Mouse (Mus musculus): ENCODE data around the gene Tsr3. TPM values are rescaled to one million over a fixed set of nuclear protein-coding genes. Genes with fewer than 3 reads are reported as not detected.
A peak's percentile ranks its signal among the peaks of the same experiment; 100 is the strongest.

Tsr3 gene
- total and polyA plus RNA-seq, 2 experiments, result 16.7 to 19.3 TPM

DNA sequence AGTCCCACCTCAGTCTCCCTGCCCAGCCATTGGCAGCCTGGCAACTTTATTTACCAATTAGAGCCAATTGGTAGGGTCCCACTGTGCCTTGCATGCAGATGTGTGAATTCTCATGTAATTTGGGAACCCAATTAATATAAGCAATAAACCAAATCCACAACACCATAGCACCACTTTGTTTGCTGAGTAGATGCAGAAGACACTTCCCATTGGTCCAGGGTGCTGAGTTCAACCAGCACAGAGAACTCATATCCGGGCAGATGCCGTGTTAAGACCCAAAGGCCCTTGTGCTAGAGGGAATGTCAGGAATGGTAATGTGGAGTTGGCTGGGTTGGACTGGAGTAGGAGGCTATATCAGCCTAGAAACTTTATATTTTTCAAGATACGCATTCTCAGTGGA is 35.9 kb downstream of the Tsr3 start:
- TF ChIP-seq CTCF (IDR thresholded peaks at IDR 0.05; ENCODE audit: low read depth, low read length) (no peak), POLR2A (IDR thresholded peaks at IDR 0.05; ENCODE audit: extremely low read depth, insufficient read depth, low read length) (no peak)
- Histone ChIP-seq H3K9ac (ENCODE audit: low read depth, low read length) (no peak overlapping the region), H3K4me3 (ENCODE audit: insufficient read depth, low read depth, low read length) (no peak overlapping the region), H3K27me3 (ENCODE audit: control insufficient read depth, insufficient read depth, low read length) (no peaks in the 10 kb centered on the region), H3K4me1 (ENCODE audit: control insufficient read depth, insufficient read depth, low read length) (peaks cover 28% of the 10 kb centered on the region), H3K79me2 (ENCODE audit: control insufficient read depth, insufficient read depth, low read length) (peaks cover 21% of the 10 kb centered on the region), H3K36me3 (ENCODE audit: control insufficient read depth, insufficient read depth, low read length) (no peaks in the 10 kb centered on the region), H3K27ac (replicated peaks; ENCODE audit: insufficient read depth, low read depth, low read length) (peak overlapping the region; percentile 69)
- DNase-seq (ENCODE audit: extremely low read depth, low read depth, low spot score), result no peak
- WGBS, result 100% methylated on average over 3 of the region's 3 CpGs

DNA sequence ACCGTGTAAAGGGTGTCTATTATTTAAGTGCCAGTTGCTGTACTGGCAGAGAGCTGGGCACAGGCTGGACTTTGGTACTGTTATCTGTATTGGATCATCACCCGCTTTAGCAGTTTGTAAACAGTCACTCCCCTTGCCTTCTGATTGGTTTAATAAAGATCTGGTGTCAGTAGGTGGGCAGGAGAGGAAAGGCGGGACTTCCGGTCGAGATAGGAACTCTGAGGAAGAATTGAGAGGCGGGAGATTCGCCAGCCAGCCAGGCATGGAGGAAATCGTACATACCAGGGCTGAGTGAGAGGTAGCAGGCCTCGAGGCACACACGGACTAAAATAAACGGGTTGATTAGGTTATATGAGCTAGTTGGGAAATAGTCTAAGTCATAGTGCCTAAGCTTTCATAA is 42.2 kb downstream of the Tsr3 start:
- H3K27ac ChIP-seq (replicated peaks; ENCODE audit: insufficient read depth, low read depth, low read length), result peak overlapping the region; percentile 93
- peak overlapping the region; percentile 62 for H3K9ac ChIP-seq (ENCODE audit: low read depth, low read length)
- TF ChIP-seq CTCF (IDR thresholded peaks at IDR 0.05; ENCODE audit: low read depth, low read length) (no peak), POLR2A (IDR thresholded peaks at IDR 0.05; ENCODE audit: extremely low read depth, insufficient read depth, low read length) (0 out of 2 replicates have a peak, but pooled peaks have one; percentile 29)
- DNase-seq (ENCODE audit: extremely low read depth, low read depth, low spot score), result peak; percentile 99
- H3K4me3 ChIP-seq (ENCODE audit: insufficient read depth, low read depth, low read length), result peak overlapping the region; percentile 26; the same call in 1 of the 2 replicates
- WGBS, result 7% methylated on average over 11 of the region's 11 CpGs
- no peaks in the 10 kb centered on the region for H3K27me3 ChIP-seq (ENCODE audit: control insufficient read depth, insufficient read depth, low read length)
- peaks cover 4% of the 10 kb centered on the region; the same call in 1 of the 2 replicates for H3K4me1 ChIP-seq (ENCODE audit: control insufficient read depth, insufficient read depth, low read length)
- H3K36me3 ChIP-seq (ENCODE audit: control insufficient read depth, insufficient read depth, low read length), result no peaks in the 10 kb centered on the region
- H3K79me2 ChIP-seq (ENCODE audit: control insufficient read depth, insufficient read depth, low read length), result no peaks in the 10 kb centered on the region

DNA sequence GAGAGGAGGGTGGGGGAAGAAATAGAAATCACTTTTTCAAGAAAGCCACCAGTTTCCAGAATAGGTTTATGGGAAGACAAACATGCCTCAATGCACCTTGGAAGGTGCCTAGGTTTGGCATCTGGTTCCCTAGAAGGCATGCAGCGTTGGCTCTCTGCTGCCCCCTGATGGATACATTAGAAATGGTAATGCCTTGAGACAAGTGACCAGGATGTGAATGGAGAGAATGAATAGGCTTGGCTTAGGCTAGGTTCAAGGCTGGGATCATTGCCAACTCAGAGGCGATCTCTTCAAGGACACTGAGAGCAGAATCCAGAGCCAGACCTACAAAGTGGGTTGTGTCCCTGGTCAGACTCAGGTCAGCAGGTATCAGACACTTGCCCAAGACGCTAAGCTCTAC is 45.1 kb downstream of the Tsr3 start:
- Histone ChIP-seq H3K36me3 (ENCODE audit: control insufficient read depth, insufficient read depth, low read length) (no peaks in the 10 kb centered on the region), H3K27ac (replicated peaks; ENCODE audit: insufficient read depth, low read depth, low read length) (no peak overlapping the region), H3K4me1 (ENCODE audit: control insufficient read depth, insufficient read depth, low read length) (peaks cover 4% of the 10 kb centered on the region; the same call in 1 of the 2 replicates), H3K4me3 (ENCODE audit: insufficient read depth, low read depth, low read length) (no peak overlapping the region), H3K9ac (ENCODE audit: low read depth, low read length) (no peak overlapping the region), H3K79me2 (ENCODE audit: control insufficient read depth, insufficient read depth, low read length) (no peaks in the 10 kb centered on the region), H3K27me3 (ENCODE audit: control insufficient read depth, insufficient read depth, low read length) (no peaks in the 10 kb centered on the region)
- 26% methylated on average over 3 of the region's 3 CpGs for WGBS
- TF ChIP-seq POLR2A (IDR thresholded peaks at IDR 0.05; ENCODE audit: extremely low read depth, insufficient read depth, low read length) (no peak), CTCF (IDR thresholded peaks at IDR 0.05; ENCODE audit: low read depth, low read length) (peak; percentile 85)
- DNase-seq (ENCODE audit: extremely low read depth, low read depth, low spot score), result peak; percentile 67

DNA sequence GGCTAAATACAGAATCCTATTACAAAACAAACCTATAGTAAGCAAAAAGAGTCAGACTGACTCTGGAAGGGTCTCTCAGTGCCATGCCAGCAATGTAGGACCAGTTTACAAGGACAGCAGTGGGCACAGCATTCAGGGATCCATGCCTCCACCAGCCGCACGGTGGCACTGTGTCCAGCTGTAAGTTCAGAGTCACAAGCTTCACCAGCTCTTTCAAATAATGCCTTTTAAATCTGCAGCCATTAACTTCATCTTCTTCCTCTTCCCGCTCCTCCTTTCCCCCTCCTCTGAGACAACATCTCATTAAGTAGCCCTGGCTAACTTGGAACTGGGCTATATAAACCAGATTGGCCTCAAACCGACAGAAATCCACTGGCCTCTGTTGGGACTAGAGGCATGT is 48.9 kb downstream of the Tsr3 start:
- no peak overlapping the region for H3K9ac ChIP-seq (ENCODE audit: low read depth, low read length)
- WGBS, result 33% methylated on average over 4 of the region's 4 CpGs
- no peaks in the 10 kb centered on the region for H3K36me3 ChIP-seq (ENCODE audit: control insufficient read depth, insufficient read depth, low read length)
- H3K4me3 ChIP-seq (ENCODE audit: insufficient read depth, low read depth, low read length), result no peak overlapping the region
- H3K4me1 ChIP-seq (ENCODE audit: control insufficient read depth, insufficient read depth, low read length), result no peaks in the 10 kb centered on the region
- no peaks in the 10 kb centered on the region for H3K27me3 ChIP-seq (ENCODE audit: control insufficient read depth, insufficient read depth, low read length)
- no peak overlapping the region for H3K27ac ChIP-seq (replicated peaks; ENCODE audit: insufficient read depth, low read depth, low read length)
- no peaks in the 10 kb centered on the region for H3K79me2 ChIP-seq (ENCODE audit: control insufficient read depth, insufficient read depth, low read length)
- no peak for TF ChIP-seq POLR2A (IDR thresholded peaks at IDR 0.05; ENCODE audit: extremely low read depth, insufficient read depth, low read length)
- TF ChIP-seq CTCF (IDR thresholded peaks at IDR 0.05; ENCODE audit: low read depth, low read length), result peak; percentile 85
- no peak for DNase-seq (ENCODE audit: extremely low read depth, low read depth, low spot score)

DNA sequence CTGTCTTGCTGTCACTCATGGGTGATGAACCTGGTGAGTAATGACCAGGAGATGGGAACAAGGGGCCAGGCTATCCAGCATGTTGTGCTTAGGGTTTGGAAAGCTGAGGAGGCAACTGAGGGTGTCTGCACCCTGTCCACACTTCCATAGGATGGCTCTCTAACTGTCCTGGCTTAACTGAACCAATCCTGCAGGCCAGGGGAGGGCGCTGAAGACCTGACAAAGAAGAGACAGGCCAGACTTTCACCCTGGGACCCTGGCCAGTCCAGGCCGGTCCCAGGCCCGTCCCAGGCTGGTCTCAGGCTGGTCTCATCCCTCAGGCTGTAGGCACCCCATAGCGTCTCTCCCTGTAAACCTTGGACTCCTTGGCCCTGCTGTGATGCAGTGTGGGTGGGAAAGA is 50.4 kb downstream of the Tsr3 start:
- TF ChIP-seq POLR2A (IDR thresholded peaks at IDR 0.05; ENCODE audit: extremely low read depth, insufficient read depth, low read length), result no peak
- no peak for DNase-seq (ENCODE audit: extremely low read depth, low read depth, low spot score)
- Histone ChIP-seq H3K79me2 (ENCODE audit: control insufficient read depth, insufficient read depth, low read length) (no peaks in the 10 kb centered on the region), H3K36me3 (ENCODE audit: control insufficient read depth, insufficient read depth, low read length) (no peaks in the 10 kb centered on the region), H3K4me1 (ENCODE audit: control insufficient read depth, insufficient read depth, low read length) (no peaks in the 10 kb centered on the region), H3K9ac (ENCODE audit: low read depth, low read length) (no peak overlapping the region), H3K4me3 (ENCODE audit: insufficient read depth, low read depth, low read length) (no peak overlapping the region), H3K27ac (replicated peaks; ENCODE audit: insufficient read depth, low read depth, low read length) (no peak overlapping the region), H3K27me3 (ENCODE audit: control insufficient read depth, insufficient read depth, low read length) (no peaks in the 10 kb centered on the region)
- 20% methylated on average over 4 of the region's 4 CpGs for WGBS

Other genes with a start within 250 kb of the Tsr3 start
- gene Cramp1l, start 224.4 kb upstream of the Tsr3 start, total RNA-seq (2014; rRNA removed), result 2.7 and 2.9 TPM in 2 replicates
- 4.2 and 6.5 TPM in 2 replicates for gene Cramp1l, start 224.4 kb upstream of the Tsr3 start, polyA plus RNA-seq (2012; rRNA removed)
- 4.6 and 5.4 TPM in 2 replicates for gene Ift140, start 224.1 kb upstream of the Tsr3 start, total RNA-seq (2014; rRNA removed)
- gene Ift140, start 224.1 kb upstream of the Tsr3 start, polyA plus RNA-seq (2012; rRNA removed), result 3.4 and 3.6 TPM in 2 replicates
- gene Tmem204, start 156.6 kb upstream of the Tsr3 start, total RNA-seq (2014; rRNA removed), result 22.3 and 23.9 TPM in 2 replicates
- 15.7 and 19.1 TPM in 2 replicates for gene Tmem204, start 156.6 kb upstream of the Tsr3 start, polyA plus RNA-seq (2012; rRNA removed)
- gene Telo2, start 124.2 kb upstream of the Tsr3 start, total RNA-seq (2014; rRNA removed), result 3.2 and 5.4 TPM in 2 replicates
- 5.7 and 7.3 TPM in 2 replicates for gene Telo2, start 124.2 kb upstream of the Tsr3 start, polyA plus RNA-seq (2012; rRNA removed)
- gene Ptx4, start 119.4 kb upstream of the Tsr3 start, total RNA-seq (2014; rRNA removed), result not detected in 2 replicates
- gene Ptx4, start 119.4 kb upstream of the Tsr3 start, polyA plus RNA-seq (2012; rRNA removed), result not detected in 2 replicates
- 16.7 and 17.9 TPM in 2 replicates for gene Clcn7, start 106.8 kb upstream of the Tsr3 start, total RNA-seq (2014; rRNA removed)
- 25.2 and 30.5 TPM in 2 replicates for gene Clcn7, start 106.8 kb upstream of the Tsr3 start, polyA plus RNA-seq (2012; rRNA removed)
- 0.13 TPM in 1 of 2 replicates, not detected in the other for gene Ccdc154, start 77.7 kb upstream of the Tsr3 start, total RNA-seq (2014; rRNA removed)
- gene Ccdc154, start 77.7 kb upstream of the Tsr3 start, polyA plus RNA-seq (2012; rRNA removed), result 0.07 TPM in 1 of 2 replicates, not detected in the other
- gene Gm38655, start 64.7 kb upstream of the Tsr3 start, total RNA-seq (2014; rRNA removed), result not detected in 2 replicates
- not detected in 2 replicates for gene Gm38655, start 64.7 kb upstream of the Tsr3 start, polyA plus RNA-seq (2012; rRNA removed)
- 11.2 and 12.1 TPM in 2 replicates for gene BC003965, start 55.6 kb upstream of the Tsr3 start, total RNA-seq (2014; rRNA removed)
- 14.7 and 15.4 TPM in 2 replicates for gene BC003965, start 55.6 kb upstream of the Tsr3 start, polyA plus RNA-seq (2012; rRNA removed)
- 9.4 and 10.4 TPM in 2 replicates for gene Unkl, start 51.8 kb upstream of the Tsr3 start, total RNA-seq (2014; rRNA removed)
- 28.0 and 29.0 TPM in 2 replicates for gene Unkl, start 51.8 kb upstream of the Tsr3 start, polyA plus RNA-seq (2012; rRNA removed)
- gene Gnptg, start within 50 bp of the Tsr3 start, total RNA-seq (2014; rRNA removed), result 32.1 and 33.0 TPM in 2 replicates
- gene Gnptg, start within 50 bp of the Tsr3 start, polyA plus RNA-seq (2012; rRNA removed), result 37.4 and 41.4 TPM in 2 replicates
- 0.13 and 0.18 TPM in 2 replicates for gene Baiap3, start 16.2 kb downstream of the Tsr3 start, total RNA-seq (2014; rRNA removed)
- 0.43 and 1.2 TPM in 2 replicates for gene Baiap3, start 16.2 kb downstream of the Tsr3 start, polyA plus RNA-seq (2012; rRNA removed)
- gene Ube2i, start 34.5 kb downstream of the Tsr3 start, total RNA-seq (2014; rRNA removed), result 92.9 and 103 TPM in 2 replicates
- gene Ube2i, start 34.5 kb downstream of the Tsr3 start, polyA plus RNA-seq (2012; rRNA removed), result 62.4 and 80.0 TPM in 2 replicates
- gene Prss34, start 58.2 kb downstream of the Tsr3 start, total RNA-seq (2014; rRNA removed), result not detected in 2 replicates
- not detected in 2 replicates for gene Prss34, start 58.2 kb downstream of the Tsr3 start, polyA plus RNA-seq (2012; rRNA removed)
- gene Prss28, start 68.5 kb downstream of the Tsr3 start, total RNA-seq (2014; rRNA removed), result not detected in 2 replicates
- not detected in 2 replicates for gene Prss28, start 68.5 kb downstream of the Tsr3 start, polyA plus RNA-seq (2012; rRNA removed)
- not detected in 2 replicates for gene Prss29, start 78.5 kb downstream of the Tsr3 start, total RNA-seq (2014; rRNA removed)
- gene Prss29, start 78.5 kb downstream of the Tsr3 start, polyA plus RNA-seq (2012; rRNA removed), result not detected in 2 replicates
- not detected in 2 replicates for gene Tpsab1, start 105.4 kb downstream of the Tsr3 start, total RNA-seq (2014; rRNA removed)
- gene Tpsab1, start 105.4 kb downstream of the Tsr3 start, polyA plus RNA-seq (2012; rRNA removed), result not detected in 2 replicates
- gene Tpsb2, start 126.1 kb downstream of the Tsr3 start, total RNA-seq (2014; rRNA removed), result not detected in 2 replicates
- gene Tpsb2, start 126.1 kb downstream of the Tsr3 start, polyA plus RNA-seq (2012; rRNA removed), result not detected in 2 replicates
- gene Tpsg1, start 129.1 kb downstream of the Tsr3 start, total RNA-seq (2014; rRNA removed), result not detected in 2 replicates
- gene Tpsg1, start 129.1 kb downstream of the Tsr3 start, polyA plus RNA-seq (2012; rRNA removed), result 0.12 TPM in 1 of 2 replicates, not detected in the other
- gene Cacna1h, start 193.6 kb downstream of the Tsr3 start, total RNA-seq (2014; rRNA removed), result 0.27 TPM in 1 of 2 replicates, not detected in the other
- 0.02 and 0.05 TPM in 2 replicates for gene Cacna1h, start 193.6 kb downstream of the Tsr3 start, polyA plus RNA-seq (2012; rRNA removed)
- not detected in 2 replicates for gene Tekt4, start 214.4 kb downstream of the Tsr3 start, total RNA-seq (2014; rRNA removed)
- not detected in 2 replicates for gene Tekt4, start 214.4 kb downstream of the Tsr3 start, polyA plus RNA-seq (2012; rRNA removed)

Measured in liver, adult 2 months (tissue).